Mouse (Mus musculus): ENCODE measurements around the gene Pik3r4.

DNA sequence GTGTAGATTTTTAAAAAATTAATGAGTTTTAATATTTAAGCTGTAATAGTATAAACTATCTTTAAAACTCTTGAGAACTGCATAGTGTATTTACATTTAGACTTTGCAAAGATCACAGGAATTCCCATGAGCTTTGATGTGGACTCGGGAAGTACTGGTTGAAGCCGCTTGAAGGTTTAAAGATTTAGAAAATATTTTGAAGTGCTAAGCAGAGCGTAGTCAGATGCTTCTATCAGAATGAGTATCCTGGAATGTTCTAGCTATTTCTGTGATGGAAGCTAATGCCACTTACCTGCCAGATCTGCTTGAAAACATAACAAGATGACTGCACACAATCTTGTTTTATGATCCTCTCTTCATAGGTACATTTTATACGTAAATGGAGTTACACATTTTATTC, 28.1 kb downstream of the Pik3r4 start:
- TF ChIP-seq CTCF (conservative IDR thresholded peaks at IDR 0.05; ENCODE audit: insufficient read depth, insufficient read length, low read depth, low read length) (no peak), POLR2A (IDR thresholded peaks at IDR 0.05; ENCODE audit: low read depth, low read length) (no peak)

All from kidney, adult 2 months (tissue).